Mouse (Mus musculus) myocyte (in vitro differentiated cells): ENCODE measurements around the gene Adgrf5. TPM values are rescaled to one million over a fixed set of nuclear protein-coding genes. Genes with fewer than 3 reads are reported as not detected.
A peak's percentile ranks its signal among the peaks of the same experiment; 100 is the strongest.

ENCODE experiments used
- H3K27me3 ChIP-seq: one replicate; pipeline ENCODE4 v1.6.1; 2011; ENCODE audit not compliant: control insufficient read depth, insufficient read depth, insufficient read length
- H3K36me3 ChIP-seq: one replicate; pipeline ENCODE4 v1.6.1; 2011; ENCODE audit not compliant: control insufficient read depth, insufficient read depth
- H3K4me2 ChIP-seq: one replicate; pipeline ENCODE4 v1.6.1; 2011; ENCODE audit warnings: low read depth, control low read depth
- H3K4me3 ChIP-seq: one replicate; pipeline ENCODE4 v1.5.1; 2011; ENCODE audit warnings: mild to moderate bottlenecking, control low read depth, moderate library complexity
- H3K79me2 ChIP-seq: one replicate; pipeline ENCODE4 v1.6.1; 2011; ENCODE audit not compliant: control insufficient read depth, insufficient read depth
- H3ac ChIP-seq: one replicate; pipeline ENCODE4 v1.6.1; 2011; ENCODE audit not compliant: control insufficient read depth, insufficient read length
- CEBPB ChIP-seq: IDR thresholded peaks from 2 replicates; pipeline ENCODE4 v1.6.1; 2011; ENCODE audit warnings: mild to moderate bottlenecking, moderate library complexity; ENCODE audit not compliant: poor library complexity, insufficient read depth, severe bottlenecking
- E2F4 ChIP-seq: IDR thresholded peaks from one replicate; pipeline ENCODE4 v1.6.1; 2011; ENCODE audit warnings: mild to moderate bottlenecking, control low read depth, moderate library complexity; ENCODE audit not compliant: insufficient read depth
- MAX ChIP-seq: IDR thresholded peaks from one replicate; pipeline ENCODE4 v1.6.1; 2011; ENCODE audit warnings: low read depth, mild to moderate bottlenecking, control low read depth
- MYOD1 ChIP-seq, 3 experiments: IDR thresholded peaks; one replicate each; pipeline ENCODE4 v1.6.1; 2011; ENCODE audit warnings: control low read depth in 2 of 3, low read depth in 2 of 3, mild to moderate bottlenecking in 2 of 3, moderate library complexity in 1 of 3; ENCODE audit not compliant: insufficient read length in 2 of 3, control insufficient read depth in 1 of 3
- MYOG ChIP-seq, 3 experiments: IDR thresholded peaks; one replicate each; pipeline ENCODE4 v1.6.1; 2011; ENCODE audit warnings: control low read depth in 2 of 3, low read depth in 2 of 3, mild to moderate bottlenecking in 2 of 3; ENCODE audit not compliant: insufficient read length in 2 of 3, control insufficient read depth in 1 of 3, insufficient read depth in 1 of 3
- POLR2A ChIP-seq: IDR thresholded peaks from one replicate; pipeline ENCODE4 v1.6.1; 2011; ENCODE audit warnings: low read depth, mild to moderate bottlenecking, control low read depth, moderate library complexity; ENCODE audit not compliant: insufficient read length
- POLR2AphosphoS2 ChIP-seq: IDR thresholded peaks from one replicate; pipeline ENCODE4 v1.6.1; 2011; ENCODE audit warnings: low read depth, control low read depth; ENCODE audit not compliant: insufficient read length
- REST ChIP-seq: IDR thresholded peaks from one replicate; pipeline ENCODE4 v1.6.1; 2011; ENCODE audit warnings: mild to moderate bottlenecking, control low read depth, moderate library complexity; ENCODE audit not compliant: insufficient read depth, insufficient read length
- SRF ChIP-seq: IDR thresholded peaks from one replicate; pipeline ENCODE4 v1.6.1; 2011; ENCODE audit warnings: low read depth; ENCODE audit not compliant: control insufficient read depth, insufficient read length
- TCF12 ChIP-seq: IDR thresholded peaks from one replicate; pipeline ENCODE4 v1.6.1; 2011; ENCODE audit warnings: mild to moderate bottlenecking, control low read depth; ENCODE audit not compliant: poor library complexity, insufficient read depth, severe bottlenecking
- TCF3 ChIP-seq: IDR thresholded peaks from one replicate; pipeline ENCODE4 v1.6.1; 2011; ENCODE audit warnings: low read depth, control low read depth; ENCODE audit not compliant: insufficient read length
- USF1 ChIP-seq: IDR thresholded peaks from one replicate; pipeline ENCODE4 v1.6.1; 2011; ENCODE audit warnings: low read depth, mild to moderate bottlenecking, control low read depth, moderate library complexity
- polyA plus RNA-seq: library from polyadenylated mRNA; unstranded; fragments of >200 nt; fragmentation: generic; extraction: Trizol; gene quantifications from one replicate; pipeline ENCODE4 v1.2.1, GENCODE M21; 2012; ENCODE audit warnings: missing spikeins

The Adgrf5 gene
- polyA plus RNA-seq, 1 experiment, result 0.04 TPM

- Histone ChIP-seq H3K79me2 (no peaks in the 10 kb centered on the region), H3K36me3 (no peaks in the 10 kb centered on the region), H3K4me2 (no peak overlapping the region), H3K4me3 (no peak overlapping the region), H3ac (no peak overlapping the region), H3K27me3 (no peaks in the 10 kb centered on the region)
- TF ChIP-seq CEBPB (no peak), REST (no peak), USF1 (no peak), MAX (no peak), TCF12 (no peak), POLR2AphosphoS2 (no peak), TCF3 (no peak), MYOG (IDR thresholded peaks at IDR 0.05; ENCODE audit: control insufficient read depth in 1 of 3, insufficient read depth in 1 of 3, insufficient read length in 2 of 3, low read depth in 2 of 3) (no peak), MYOD1 (IDR thresholded peaks at IDR 0.05; ENCODE audit: control insufficient read depth in 1 of 3, insufficient read length in 2 of 3, low read depth in 2 of 3) (no peak), SRF (no peak), POLR2A (no peak), E2F4 (no peak)
These were observed 74.2 kb downstream of the Adgrf5 start for GRCm38 (mm10) chr17:43434485-43434884.

DNA sequence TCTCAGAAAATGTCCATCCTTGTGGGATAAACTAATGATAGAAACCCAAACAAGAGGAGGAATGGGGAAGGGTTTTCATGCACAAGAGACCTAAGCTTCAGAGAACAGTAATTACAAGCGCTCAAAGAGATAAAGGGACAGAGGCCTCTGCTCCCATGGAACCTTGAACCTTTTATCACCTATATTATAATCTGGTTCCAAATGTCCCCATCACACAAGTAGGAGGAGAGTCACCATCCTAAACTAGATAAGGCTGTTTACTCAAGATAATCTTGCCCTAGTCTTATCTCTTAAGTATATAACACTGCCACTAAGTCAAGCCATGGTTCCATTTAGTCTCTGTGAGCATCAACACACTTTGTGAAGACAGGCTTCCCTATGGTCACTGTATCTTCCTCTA is 91.0 kb downstream of the Adgrf5 start:
- Histone ChIP-seq H3K4me2 (no peak overlapping the region), H3K79me2 (no peaks in the 10 kb centered on the region), H3K4me3 (no peak overlapping the region), H3K27me3 (no peaks in the 10 kb centered on the region), H3K36me3 (no peaks in the 10 kb centered on the region), H3ac (no peak overlapping the region)
- no peak for TF ChIP-seq SRF
- no peak for TF ChIP-seq POLR2A
- TF ChIP-seq E2F4, result no peak

- peak overlapping the region; percentile 3 for H3K4me2 ChIP-seq
- TF ChIP-seq MYOG (IDR thresholded peaks at IDR 0.05; ENCODE audit: control insufficient read depth in 1 of 3, insufficient read depth in 1 of 3, insufficient read length in 2 of 3, low read depth in 2 of 3) (no peak), CEBPB (no peak), POLR2A (no peak)
- H3K79me2 ChIP-seq, result no peaks in the 10 kb centered on the region
- H3ac ChIP-seq, result no peak overlapping the region
- no peaks in the 10 kb centered on the region for H3K27me3 ChIP-seq
- no peaks in the 10 kb centered on the region for H3K36me3 ChIP-seq
- no peak overlapping the region for H3K4me3 ChIP-seq
These were observed 98.3 kb downstream of the Adgrf5 start for GRCm38 (mm10) chr17:43458598-43458997.

- TF ChIP-seq SRF, result no peak
- TF ChIP-seq TCF3, result no peak
- no peak for TF ChIP-seq TCF12
- H3K36me3 ChIP-seq, result no peaks in the 10 kb centered on the region
- no peaks in the 10 kb centered on the region for H3K79me2 ChIP-seq
- H3K4me2 ChIP-seq, result no peak overlapping the region
- no peaks in the 10 kb centered on the region for H3K27me3 ChIP-seq
- H3K4me3 ChIP-seq, result no peak overlapping the region
- no peak overlapping the region for H3ac ChIP-seq
These were observed 99.5 kb downstream of the Adgrf5 start for GRCm38 (mm10) chr17:43459737-43460230.

GRCm38 (mm10) chr17:43460245-43461181 is 100.3 kb downstream of the Adgrf5 start:
- TF ChIP-seq MYOD1 (IDR thresholded peaks at IDR 0.05; ENCODE audit: control insufficient read depth in 1 of 3, insufficient read length in 2 of 3, low read depth in 2 of 3) (peak in 2 of 3 experiments; percentile 20 to 30), MYOG (IDR thresholded peaks at IDR 0.05; ENCODE audit: control insufficient read depth in 1 of 3, insufficient read depth in 1 of 3, insufficient read length in 2 of 3, low read depth in 2 of 3) (peak in 1 of 3 experiments; percentile 39), TCF3 (no peak)
- Histone ChIP-seq H3K36me3 (no peaks in the 10 kb centered on the region), H3ac (no peak overlapping the region), H3K4me2 (peak overlapping the region; percentile 30), H3K79me2 (no peaks in the 10 kb centered on the region), H3K27me3 (no peaks in the 10 kb centered on the region), H3K4me3 (no peak overlapping the region)

GRCm38 (mm10) chr17:43470039-43470438 is 109.8 kb downstream of the Adgrf5 start:
- Histone ChIP-seq H3K79me2 (no peaks in the 10 kb centered on the region), H3ac (no peak overlapping the region), H3K4me2 (no peak overlapping the region), H3K27me3 (no peaks in the 10 kb centered on the region), H3K4me3 (no peak overlapping the region), H3K36me3 (no peaks in the 10 kb centered on the region)
- TF ChIP-seq TCF3 (no peak), POLR2A (no peak), E2F4 (no peak), MAX (no peak), MYOG (IDR thresholded peaks at IDR 0.05; ENCODE audit: control insufficient read depth in 1 of 3, insufficient read depth in 1 of 3, insufficient read length in 2 of 3, low read depth in 2 of 3) (no peak), TCF12 (no peak), USF1 (no peak), REST (no peak), POLR2AphosphoS2 (no peak), SRF (no peak), CEBPB (no peak), MYOD1 (IDR thresholded peaks at IDR 0.05; ENCODE audit: control insufficient read depth in 1 of 3, insufficient read length in 2 of 3, low read depth in 2 of 3) (no peak)
